Mouse (Mus musculus) brown adipose tissue, adult 24 weeks (tissue): Measurements from ENCODE around the gene Gm17334. TPM values are rescaled to one million over a fixed set of nuclear protein-coding genes. Genes with fewer than 3 reads are reported as not detected.

Experiments used
- H3K27ac ChIP-seq: fragments of 200-500 bp; replicated peaks from 2 replicates; pipeline ENCODE4 v1.5.1; 2012; ENCODE audit warnings: low read depth, mild to moderate bottlenecking, low read length
- H3K4me1 ChIP-seq: fragments of 200-500 bp; 2 replicates; pipeline ENCODE4 v1.6.1; 2012; ENCODE audit warnings: low read length, mixed read lengths; ENCODE audit not compliant: control insufficient read depth, insufficient read depth, insufficient read length
- H3K4me3 ChIP-seq: fragments of 200-500 bp; 2 replicates; pipeline ENCODE4 v1.5.1; 2012; ENCODE audit warnings: low read depth, mild to moderate bottlenecking, low read length, moderate library complexity; ENCODE audit not compliant: insufficient read depth
- polyA plus RNA-seq: library from polyadenylated mRNA; stranded (reverse); fragments of >200 nt; gene quantifications from 2 replicates; pipeline ENCODE4 v1.2.4, GENCODE M21; 2012; ENCODE audit not compliant: missing spikeins, insufficient read depth, insufficient read length

Gene Gm17334
- polyA plus RNA-seq, 1 experiment, result not detected

GRCm38 (mm10) chr11:53755011-53755595 is 17.9 kb downstream of the Gm17334 start:
- H3K4me1 ChIP-seq, result peaks cover 15% of the 10 kb centered on the region

GRCm38 (mm10) chr11:53749716-53750352 is 23.2 kb downstream of the Gm17334 start:
- Histone ChIP-seq H3K4me3 (no peak overlapping the region), H3K4me1 (no peaks in the 10 kb centered on the region), H3K27ac (no peak overlapping the region)

More at GRCm38 (mm10) chr11:53755011-53755595, 17.9 kb downstream of the Gm17334 start:
- Histone ChIP-seq H3K27ac (no peak overlapping the region), H3K4me3 (no peak overlapping the region)

GRCm38 (mm10) chr11:53749306-53749705 is 23.7 kb downstream of the Gm17334 start:
- Histone ChIP-seq H3K4me3 (no peak overlapping the region), H3K27ac (no peak overlapping the region), H3K4me1 (no peaks in the 10 kb centered on the region)

- no peak overlapping the region for H3K27ac ChIP-seq
- no peak overlapping the region for H3K4me3 ChIP-seq
- H3K4me1 ChIP-seq, result no peaks in the 10 kb centered on the region
Measured at GRCm38 (mm10) chr11:53748614-53749013, 24.4 kb downstream of the Gm17334 start.

- Histone ChIP-seq H3K4me1 (no peaks in the 10 kb centered on the region), H3K4me3 (no peak overlapping the region), H3K27ac (no peak overlapping the region)
Measured at GRCm38 (mm10) chr11:53747985-53748384, 25.0 kb downstream of the Gm17334 start.

GRCm38 (mm10) chr11:53745260-53745659 is 27.7 kb downstream of the Gm17334 start:
- Histone ChIP-seq H3K4me3 (no peak overlapping the region), H3K27ac (no peak overlapping the region)

GRCm38 (mm10) chr11:53742353-53742752 is 30.6 kb downstream of the Gm17334 start:
- H3K27ac ChIP-seq, result 0 out of 2 replicates have a peak overlapping the region, but pooled peaks have one; percentile 53
- H3K4me1 ChIP-seq, result peaks cover 2% of the 10 kb centered on the region; the same call in 1 of the 2 replicates
- no peak overlapping the region for H3K4me3 ChIP-seq

More at GRCm38 (mm10) chr11:53745260-53745659, 27.7 kb downstream of the Gm17334 start:
- peaks cover 2% of the 10 kb centered on the region; the same call in 1 of the 2 replicates for H3K4me1 ChIP-seq

- Histone ChIP-seq H3K4me1 (peaks cover 2% of the 10 kb centered on the region; the same call in 1 of the 2 replicates), H3K27ac (0 out of 2 replicates have a peak overlapping the region, but pooled peaks have one; percentile 5), H3K4me3 (no peak overlapping the region)
Measured at GRCm38 (mm10) chr11:53737573-53737946, 35.4 kb downstream of the Gm17334 start.

GRCm38 (mm10) chr11:53736771-53737572 is 36.0 kb downstream of the Gm17334 start:
- H3K4me3 ChIP-seq, result no peak overlapping the region
- H3K27ac ChIP-seq, result 0 out of 2 replicates have a peak overlapping the region, but pooled peaks have one; percentile 5
- no peaks in the 10 kb centered on the region for H3K4me1 ChIP-seq

GRCm38 (mm10) chr11:53735682-53736245 is 37.2 kb downstream of the Gm17334 start:
- Histone ChIP-seq H3K4me3 (peak overlapping the region; percentile 19), H3K27ac (no peak overlapping the region)

GRCm38 (mm10) chr11:53734970-53735681 is 37.9 kb downstream of the Gm17334 start:
- H3K27ac ChIP-seq, result no peak overlapping the region
- H3K4me3 ChIP-seq, result no peak overlapping the region
- no peaks in the 10 kb centered on the region for H3K4me1 ChIP-seq

More at GRCm38 (mm10) chr11:53735682-53736245, 37.2 kb downstream of the Gm17334 start:
- H3K4me1 ChIP-seq, result no peaks in the 10 kb centered on the region

GRCm38 (mm10) chr11:53734431-53734830 is 38.6 kb downstream of the Gm17334 start:
- H3K4me3 ChIP-seq, result no peak overlapping the region
- no peak overlapping the region for H3K27ac ChIP-seq
- no peaks in the 10 kb centered on the region for H3K4me1 ChIP-seq

- Histone ChIP-seq H3K4me1 (no peaks in the 10 kb centered on the region), H3K4me3 (no peak overlapping the region), H3K27ac (no peak overlapping the region)
Measured at GRCm38 (mm10) chr11:53733824-53734223, 39.2 kb downstream of the Gm17334 start.

- Histone ChIP-seq H3K27ac (no peak overlapping the region), H3K4me3 (no peak overlapping the region), H3K4me1 (no peaks in the 10 kb centered on the region)
Measured at GRCm38 (mm10) chr11:53732244-53732643, 40.7 kb downstream of the Gm17334 start.
